In genomic region chr17:78142431-78142830, GRCm38 (mm10) we compare ENCODE assay signal across 35 mouse cellular contexts.
"Had no signal": no experiment of that assay in that cellular context is flagged by ENCODE, and none has a peak within 500 bp of the region (broad histone marks: within the 10 kb centered on the region; RNA-seq: fewer than 3 reads in every experiment).

No protein-coding gene starts in this region.

- ATAC-seq: hindbrain, embryonic 16.5 days; hindbrain, postnatal 0 days; inflammation-experienced regulatory T-cells, adult 6 months; intestine, embryonic 15.5 days; intestine, embryonic 16.5 days had no signal

- H3K36me3 ChIP-seq: heart, embryonic 10.5 days; heart, embryonic 12.5 days; heart, embryonic 13.5 days; heart, embryonic 15.5 days; hindbrain, embryonic 10.5 days; hindbrain, embryonic 12.5 days; hindbrain, embryonic 13.5 days; hindbrain, embryonic 15.5 days; intestine, embryonic 15.5 days; kidney, embryonic 15.5 days had no signal

- H3K9ac ChIP-seq: heart, embryonic 12.5 days; heart, embryonic 13.5 days; heart, embryonic 15.5 days; hindbrain, embryonic 12.5 days; hindbrain, embryonic 13.5 days; hindbrain, embryonic 14.5 days; hindbrain, embryonic 15.5 days; intestine, embryonic 15.5 days; kidney, embryonic 15.5 days had no signal

- H3K27ac ChIP-seq: heart, embryonic 10.5 days; heart, embryonic 13.5 days; heart, embryonic 15.5 days; hindbrain, embryonic 10.5 days; hindbrain, embryonic 12.5 days; hindbrain, embryonic 13.5 days; hindbrain, embryonic 14.5 days; hindbrain, embryonic 15.5 days; hindbrain, postnatal 0 days; intestine, embryonic 15.5 days; kidney, embryonic 15.5 days; kidney, postnatal 0 days; layer of hippocampus, adult 2 months; left cerebral cortex, adult 2 months had no signal

- H3K27me3 ChIP-seq: heart, embryonic 15.5 days; hindbrain, embryonic 12.5 days; hindbrain, embryonic 13.5 days; hindbrain, embryonic 15.5 days; intestine, embryonic 15.5 days; kidney, embryonic 15.5 days had no signal

- H3K9me3 ChIP-seq: heart, embryonic 10.5 days; heart, embryonic 12.5 days; heart, embryonic 13.5 days; heart, embryonic 15.5 days; hindbrain, embryonic 10.5 days; hindbrain, embryonic 12.5 days; hindbrain, embryonic 13.5 days; hindbrain, embryonic 15.5 days; intestine, embryonic 15.5 days; kidney, embryonic 15.5 days had no signal

- H3K4me3 ChIP-seq: heart, embryonic 10.5 days; heart, embryonic 12.5 days; heart, embryonic 13.5 days; heart, embryonic 15.5 days; hindbrain, embryonic 10.5 days; hindbrain, embryonic 12.5 days; hindbrain, embryonic 13.5 days; hindbrain, embryonic 15.5 days; intestine, embryonic 15.5 days; kidney, embryonic 15.5 days; layer of hippocampus, adult 2 months; left cerebral cortex, adult 2 months had no signal

- DNase-seq: heart, postnatal 10 days; heart, postnatal 14 days; heart, postnatal 36 days; heart, postnatal 4 days; kidney, adult 11 months; kidney, adult 18-20 months; kidney, adult 2 months; kidney, adult 8-10 months; kidney, adult 9 months; kidney, postnatal 10 days; kidney, postnatal 14 days; kidney, postnatal 25 days; kidney, postnatal 36 days; kidney, postnatal 4 days; layer of hippocampus, adult 9-11 months; layer of hippocampus, postnatal 36 days had no signal

- H3K4me1 ChIP-seq: heart, embryonic 10.5 days; heart, embryonic 12.5 days; heart, embryonic 13.5 days; heart, embryonic 15.5 days; hindbrain, embryonic 12.5 days; hindbrain, embryonic 13.5 days; intestine, embryonic 15.5 days; kidney, embryonic 15.5 days had no signal

- H3K4me2 ChIP-seq: heart, embryonic 11.5 days; heart, embryonic 12.5 days; heart, embryonic 13.5 days; heart, embryonic 15.5 days; hindbrain, embryonic 12.5 days; hindbrain, embryonic 13.5 days; hindbrain, embryonic 14.5 days; hindbrain, embryonic 15.5 days; intestine, embryonic 15.5 days; kidney, embryonic 15.5 days had no signal
